Mouse (Mus musculus): ENCODE results near the gene Clec4g.

DNA sequence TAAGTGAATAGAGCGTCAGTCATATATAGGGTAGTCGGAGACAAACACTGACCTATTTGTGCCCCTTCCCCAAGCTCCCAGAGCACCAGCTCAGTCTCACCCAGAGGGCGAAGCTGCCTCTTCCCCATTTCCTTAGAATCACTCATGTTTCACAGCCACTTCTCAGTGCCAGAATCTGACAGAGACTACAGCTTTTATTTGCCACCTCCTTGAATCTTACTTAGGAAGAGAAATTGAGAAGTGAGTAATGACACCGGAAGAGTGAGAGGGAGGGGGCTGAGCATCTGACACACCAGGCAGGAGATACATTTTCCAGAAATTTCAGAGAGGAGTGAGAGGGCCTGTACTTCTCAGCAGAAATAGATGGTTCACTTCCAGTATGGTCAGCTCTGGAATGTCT is 28.3 kb upstream of the Clec4g start, which contains the start of gene Cd209a:
- TF ChIP-seq CTCF (IDR thresholded peaks at IDR 0.05; ENCODE audit: borderline replicate concordance, extremely low read depth, insufficient read depth, insufficient read length) (no peak), POLR2A (IDR thresholded peaks at IDR 0.05; ENCODE audit: borderline replicate concordance, extremely low read depth, insufficient read depth, insufficient read length, poor library complexity, severe bottlenecking) (no peak)

All from brain, embryonic 14.5 days (tissue).